Comparison of ENCODE assay signal across 16 mouse cellular contexts in the genomic region with DNA sequence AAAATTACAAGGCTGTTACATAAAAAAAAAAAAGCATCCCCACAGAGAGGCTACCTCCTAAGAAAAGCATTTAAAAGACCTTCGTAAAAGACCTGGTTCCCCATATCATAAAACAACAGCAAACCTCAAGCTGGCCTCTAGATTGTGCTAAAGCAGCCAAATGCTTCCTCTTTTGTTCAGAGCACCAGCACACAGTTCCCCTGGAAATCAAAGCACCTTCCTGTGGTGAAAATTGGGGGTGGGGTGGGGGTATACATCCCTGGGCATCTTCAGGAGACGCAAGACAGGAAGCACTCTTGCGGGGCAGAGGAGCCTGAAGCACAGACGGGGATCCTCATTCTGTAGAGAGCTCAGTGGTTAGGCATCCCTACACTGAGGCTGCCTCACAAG. TPM values are rescaled to one million over a fixed set of nuclear protein-coding genes. Genes with fewer than 3 reads are reported as not detected.
DNase-seq lines count a peak whose midpoint lies in the region; ATAC-seq lines count a peak whose summit lies in the region.
"Had no signal": no experiment of that assay in that cellular context is flagged by ENCODE, and none has a peak within 500 bp of the region (broad histone marks: within the 10 kb centered on the region; RNA-seq: fewer than 3 reads in every experiment).

No protein-coding gene starts in this region.

- H3K27ac ChIP-seq in hindbrain, embryonic 15.5 days (replicated peaks): no peak overlapping the region
- H3K27ac ChIP-seq: gastrocnemius, adult 2 months; macrophage had no signal

- H3K4me1 ChIP-seq in hindbrain, embryonic 15.5 days (replicated peaks): peaks cover 11% of the 10 kb centered on the region

- no peaks in the 10 kb centered on the region for H3K36me3 ChIP-seq in hindbrain, embryonic 15.5 days
- no peaks in the 10 kb centered on the region for H3K36me3 ChIP-seq in splenic B cell, adult 2 months (ENCODE audit: control insufficient read depth, insufficient read depth, low read length, poor library complexity, severe bottlenecking)

- peak overlapping the region; percentile 32 for H3K4me2 ChIP-seq in hindbrain, embryonic 15.5 days

- no peak overlapping the region for H3K4me3 ChIP-seq in hindbrain, embryonic 15.5 days
- H3K4me3 ChIP-seq: gastrocnemius, adult 2 months had no signal

- H3K9ac ChIP-seq in hindbrain, embryonic 15.5 days: no peak overlapping the region

- 33% methylated on average over 4 of the region's 4 CpGs for WGBS in hindbrain, embryonic 15.5 days

- DNase-seq in embryo, embryonic 9.5 days (ENCODE audit: extremely low spot score): peak; percentile 4
- DNase-seq in embryo, embryonic 10 days (ENCODE audit: low spot score): no peak
- DNase-seq in thymus, postnatal 0 days (ENCODE audit: low spot score): peak; percentile 26
- no peak for DNase-seq in thymus, postnatal 25 days
- DNase-seq in splenic B cell, adult 2 months (ENCODE audit: low read depth, low spot score): peak; percentile 2
- no peak for DNase-seq in frontal cortex, postnatal 25 days (ENCODE audit: low spot score in 2 of 2)
- DNase-seq in adrenal gland, postnatal 10 days: no peak
- DNase-seq: gastrocnemius, adult 2 months; kidney, adult 2 months; right cerebral cortex, postnatal 14 days had no signal

- no peaks in the 10 kb centered on the region for H3K9me3 ChIP-seq in hindbrain, embryonic 15.5 days

- no peaks in the 10 kb centered on the region for H3K27me3 ChIP-seq in hindbrain, embryonic 15.5 days
- no peaks in the 10 kb centered on the region for H3K27me3 ChIP-seq in splenic B cell, adult 2 months (ENCODE audit: control insufficient read depth, insufficient read depth, low read length, poor library complexity, severe bottlenecking)

- ATAC-seq in hindbrain, embryonic 15.5 days (ENCODE audit: low FRiP score, low read depth): 0 out of 2 replicates have a peak, but pooled peaks have one; percentile 15

RNA-seq across cellular contexts. Expression of gene Ckmt2, which starts 38.5 kb away (rescaled TPM):
- polyA plus RNA-seq in thymus, postnatal 0 days (2015; fragmentation: Nextera tagmentation; extraction: Ambion mirVana): not detected in 2 replicates
- not detected in 2 replicates for polyA plus RNA-seq in hindbrain, embryonic 15.5 days (2015; fragmentation: Nextera tagmentation; extraction: Ambion mirVana)
- total RNA-seq in adrenal gland, postnatal 10 days (2021): 100 to 1,000 TPM in 1 of 2 experiments, 1 to 10 TPM in 1; 8.6 to 132 TPM
- total RNA-seq: ES-E14; left cerebral cortex, postnatal 10 days had no signal
- polyA plus RNA-seq: macrophage; neural tube, embryonic 11.5 days; stomach, embryonic 14.5 days had no signal

Comparison
In these comparisons a context has a peak if more than half of its experiments do, and no peak if none do; other contexts are left out.
1. DNase-seq: peak in embryo, embryonic 9.5 days (single experiment), thymus, postnatal 0 days (single experiment) and splenic B cell, adult 2 months (single experiment); none in embryo, embryonic 10 days (single experiment), thymus, postnatal 25 days (single experiment), frontal cortex, postnatal 25 days (0 of 2) and adrenal gland, postnatal 10 days (single experiment).